Mouse (Mus musculus): ENCODE data around the gene C130026I21Rik.
"Not testable (repeated sequence)": the region's sequence is repeated elsewhere in the genome, so short reads cannot be mapped to it uniquely, and the experiment has no call there.

The C130026I21Rik gene

DNA sequence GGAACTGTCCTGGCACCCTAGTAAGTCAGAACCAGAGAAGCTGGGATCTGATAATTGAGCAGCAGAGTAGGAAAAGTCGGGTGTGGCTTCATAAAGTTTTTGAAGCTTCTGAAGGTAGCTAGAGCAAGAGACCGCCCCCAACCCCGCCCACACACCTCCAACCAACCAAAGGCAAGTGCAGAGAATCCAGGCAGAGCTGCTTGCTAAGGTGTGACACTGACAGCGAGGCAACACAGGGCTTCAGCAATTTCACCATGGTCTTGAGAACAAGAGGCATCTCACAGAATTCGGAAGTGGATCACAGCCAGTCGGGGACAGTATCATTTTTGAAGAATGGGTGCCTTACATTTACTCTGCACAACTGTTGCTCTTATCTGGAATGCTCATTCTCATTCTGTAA, at the start of gene C130026I21Rik:
C130026I21Rik (minus strand) TSS at position 101 of the 400 bp plus-strand sequence.
- not testable (repeated sequence) for DNase-seq (ENCODE audit: low spot score)

DNA sequence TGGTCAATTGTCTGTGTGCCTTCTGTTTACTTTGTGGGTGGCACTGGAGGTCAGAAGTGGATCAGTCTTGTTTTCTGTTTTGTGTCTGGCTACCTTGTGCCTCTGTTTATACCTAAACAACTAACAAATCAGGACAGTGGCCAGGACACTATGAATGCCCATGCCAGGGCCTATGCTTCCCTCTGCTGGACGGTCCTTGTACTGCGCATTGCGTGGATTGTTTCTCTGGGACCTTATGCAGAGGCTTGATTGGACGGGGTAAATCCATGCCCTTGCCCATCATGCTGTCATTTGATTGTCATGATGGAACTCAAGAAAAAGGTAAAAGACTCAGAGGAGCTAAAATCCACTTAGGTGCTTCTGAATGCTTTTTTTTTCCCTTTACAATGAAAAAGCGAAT, 16.7 kb upstream of the C130026I21Rik start:
- DNase-seq (ENCODE audit: low spot score): peak; percentile 40

DNA sequence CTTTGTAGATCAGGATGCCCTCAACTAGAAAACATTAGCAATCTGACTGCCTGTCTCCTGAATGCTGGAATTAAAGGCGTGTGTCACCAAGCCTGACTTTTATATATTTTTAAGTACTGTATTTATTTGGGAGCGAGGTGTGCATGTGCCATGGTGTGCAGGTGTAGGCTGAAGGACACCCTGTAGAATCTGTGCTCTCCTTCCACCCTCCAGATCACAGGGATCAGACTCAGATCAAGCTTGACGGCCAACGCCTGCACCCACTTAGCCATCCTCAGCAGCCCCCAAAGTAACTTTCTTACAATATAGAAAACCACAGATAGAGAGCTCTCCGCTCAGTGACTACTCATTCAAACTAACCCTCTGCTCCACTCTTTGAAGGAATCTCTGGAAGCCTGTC, 6.1 kb upstream of the C130026I21Rik start:
- DNase-seq (ENCODE audit: low spot score): not testable (repeated sequence)

DNA sequence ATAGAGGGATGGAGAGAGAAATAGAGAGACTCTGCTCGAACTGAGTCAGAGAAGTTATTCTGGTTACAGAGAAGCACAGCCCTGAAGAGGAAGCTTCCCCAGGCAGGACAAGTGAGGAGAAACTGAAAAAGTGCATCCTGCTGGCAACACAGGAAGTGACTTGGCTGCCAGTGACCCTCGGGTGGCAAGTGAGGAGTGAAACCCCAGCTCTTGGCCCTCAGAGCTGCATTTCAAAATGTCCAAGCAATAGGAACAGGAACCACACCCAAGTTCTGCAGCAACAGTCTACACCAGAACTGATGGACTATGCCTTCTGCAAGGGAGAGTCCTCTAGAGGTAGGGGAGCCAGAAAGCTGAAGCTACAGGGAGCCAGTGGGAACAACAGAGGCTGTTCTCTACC, 11.7 kb downstream of the C130026I21Rik start:
- peak; percentile 63 for DNase-seq (ENCODE audit: low spot score)

DNA sequence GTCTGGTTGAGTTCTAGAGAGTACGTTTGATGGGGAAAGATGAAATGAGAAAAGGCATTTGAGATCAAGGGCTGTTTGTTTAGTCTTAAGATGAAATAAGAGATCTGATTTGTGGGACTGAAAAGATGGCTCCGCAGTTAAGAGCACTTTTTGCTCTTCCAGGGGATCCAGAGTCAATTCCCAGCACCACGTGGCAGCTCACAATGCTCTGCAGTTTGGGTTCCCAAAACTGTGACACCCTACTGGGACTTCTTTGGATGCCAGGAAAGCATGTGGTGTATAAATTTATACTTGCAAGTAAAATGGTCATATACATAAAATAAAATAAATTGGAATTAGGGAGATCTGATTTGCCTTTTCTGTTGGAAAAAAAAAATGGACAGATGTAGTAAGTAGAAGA, 15.1 kb downstream of the C130026I21Rik start:
- not testable (repeated sequence) for DNase-seq (ENCODE audit: low spot score)

DNA sequence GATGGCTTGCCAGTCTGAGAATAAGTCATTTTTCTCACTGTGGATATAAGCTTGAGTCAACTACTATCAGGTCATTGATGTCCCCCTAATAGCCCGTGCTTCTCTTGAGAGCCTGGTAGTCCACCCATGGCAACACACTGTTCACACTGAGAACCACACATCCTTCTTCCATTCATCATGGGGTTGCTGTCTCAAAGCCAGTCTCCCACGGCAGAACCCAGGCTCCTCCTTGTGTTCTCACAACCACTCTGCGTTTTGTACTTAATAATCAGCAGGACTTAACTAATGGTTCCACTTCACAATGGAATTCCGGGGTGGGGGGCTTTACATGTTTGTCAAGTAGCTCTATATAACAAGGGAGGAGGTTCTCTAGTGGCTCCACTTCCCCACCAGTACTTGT, 19.2 kb downstream of the C130026I21Rik start:
- DNase-seq (ENCODE audit: low spot score): not testable (repeated sequence)

DNA sequence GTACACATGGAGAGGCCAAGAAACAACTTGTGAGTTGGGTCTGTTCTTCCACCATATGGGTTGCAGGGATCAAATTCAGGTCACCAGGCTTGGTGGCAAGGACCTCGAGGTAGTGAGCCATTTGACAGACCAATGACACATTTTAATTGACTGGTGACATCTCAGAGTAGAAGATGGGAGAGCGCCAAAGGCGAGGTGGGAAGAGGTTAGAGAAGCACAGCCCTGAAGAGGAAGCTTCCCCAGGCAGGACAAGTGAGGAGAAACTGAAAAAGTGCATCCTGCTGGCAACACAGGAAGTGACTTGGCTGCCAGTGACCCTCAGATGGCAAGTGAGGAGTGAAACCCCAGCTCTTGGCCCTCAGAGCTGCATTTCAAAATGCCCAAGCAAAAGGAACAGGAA, 21.4 kb downstream of the C130026I21Rik start:
- peak; percentile 48 for DNase-seq (ENCODE audit: low spot score)

DNA sequence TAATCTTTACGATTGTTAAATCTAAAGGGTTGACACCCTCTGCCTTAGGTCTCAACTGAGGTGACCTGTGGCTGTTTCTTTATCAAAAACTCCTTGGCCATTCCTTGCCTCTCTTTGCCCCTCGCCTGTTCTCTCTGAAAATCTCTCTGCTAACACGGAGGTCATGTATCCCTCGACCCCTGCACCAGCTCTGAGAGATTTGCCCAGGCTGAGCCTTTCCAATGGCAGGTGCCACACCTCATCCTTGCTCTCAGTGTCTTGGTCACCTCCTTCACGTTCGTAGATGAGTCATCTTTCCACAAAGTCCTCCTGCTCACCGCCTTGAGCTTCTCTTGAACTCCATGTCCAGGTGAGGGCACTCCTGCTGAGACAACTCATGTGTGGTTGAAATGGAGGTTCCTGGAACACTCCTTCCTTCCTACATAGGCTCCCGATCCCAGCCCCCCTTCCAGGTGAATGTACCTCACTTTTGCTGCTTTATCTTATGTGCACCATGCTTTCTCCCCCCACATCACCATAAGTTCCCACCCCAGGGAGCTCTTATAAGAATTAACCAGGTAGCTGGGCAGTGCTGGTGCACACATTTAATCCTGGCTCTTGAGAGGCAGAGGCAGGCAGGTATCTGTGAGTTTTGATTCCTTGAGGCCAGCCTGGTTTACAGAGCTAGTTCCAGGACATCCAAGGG, 23.4 kb downstream of the C130026I21Rik start:
- peak; percentile 46 for DNase-seq (ENCODE audit: low spot score)

DNA sequence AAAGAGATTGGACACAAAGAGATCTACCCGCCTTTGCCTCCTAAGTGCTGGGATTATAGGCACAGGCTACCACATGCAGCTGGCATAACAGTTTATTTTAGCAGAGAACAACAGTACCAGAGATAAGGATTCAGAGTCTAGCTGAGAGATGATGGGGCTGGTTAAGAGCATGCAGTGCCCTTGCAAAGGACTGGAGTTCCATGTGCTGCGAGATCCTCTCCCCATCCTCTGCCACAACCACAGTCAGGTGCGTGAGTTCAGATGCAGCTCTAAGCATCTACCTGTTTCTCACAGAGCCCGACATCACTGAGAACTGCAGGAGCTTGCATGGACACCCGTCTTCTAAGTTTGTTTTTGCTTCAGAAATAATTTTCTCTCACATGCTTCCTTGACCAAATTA, 24.1 kb downstream of the C130026I21Rik start:
- peak; percentile 45 for DNase-seq (ENCODE audit: low spot score)

DNA sequence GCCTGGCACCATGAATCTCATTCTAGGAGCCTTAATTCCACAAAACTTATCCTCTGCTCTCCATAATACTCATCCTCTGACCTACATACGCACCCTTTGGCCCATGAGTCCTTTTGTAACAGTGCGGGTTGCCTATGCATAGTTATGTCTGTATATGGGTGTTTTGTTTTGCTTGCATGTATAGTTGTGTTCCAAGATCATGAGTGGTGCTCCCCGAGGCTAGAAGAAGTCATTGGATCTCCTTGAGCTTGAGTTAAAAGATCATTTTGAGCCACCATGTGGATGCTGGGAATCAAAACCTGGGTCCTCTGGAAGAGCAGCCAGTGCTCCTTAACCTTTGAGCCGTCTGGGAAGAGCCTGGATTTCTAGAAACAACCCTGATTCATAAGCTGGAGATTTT, 25.4 kb downstream of the C130026I21Rik start:
- DNase-seq (ENCODE audit: low spot score): not testable (repeated sequence)

DNA sequence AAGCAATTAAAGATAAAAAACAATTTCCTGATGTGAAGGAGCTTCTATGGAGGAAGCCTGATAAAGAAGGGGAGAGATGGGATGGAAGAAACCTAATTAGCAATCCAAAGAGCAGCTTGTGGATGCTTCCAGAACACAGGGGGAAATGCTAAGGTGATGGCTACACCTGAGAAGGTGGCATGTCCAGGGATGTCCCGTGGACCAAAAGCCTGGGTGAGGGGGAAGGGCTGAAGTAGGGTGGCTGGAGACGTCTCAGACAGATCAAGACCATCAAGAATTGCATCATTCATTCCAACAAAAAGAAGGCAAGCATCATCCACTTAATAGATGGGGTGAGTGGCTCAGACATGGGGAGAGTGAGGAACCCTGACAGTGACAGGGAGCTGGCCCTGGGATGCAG, 27.3 kb downstream of the C130026I21Rik start:
- not testable (repeated sequence) for DNase-seq (ENCODE audit: low spot score)

DNA sequence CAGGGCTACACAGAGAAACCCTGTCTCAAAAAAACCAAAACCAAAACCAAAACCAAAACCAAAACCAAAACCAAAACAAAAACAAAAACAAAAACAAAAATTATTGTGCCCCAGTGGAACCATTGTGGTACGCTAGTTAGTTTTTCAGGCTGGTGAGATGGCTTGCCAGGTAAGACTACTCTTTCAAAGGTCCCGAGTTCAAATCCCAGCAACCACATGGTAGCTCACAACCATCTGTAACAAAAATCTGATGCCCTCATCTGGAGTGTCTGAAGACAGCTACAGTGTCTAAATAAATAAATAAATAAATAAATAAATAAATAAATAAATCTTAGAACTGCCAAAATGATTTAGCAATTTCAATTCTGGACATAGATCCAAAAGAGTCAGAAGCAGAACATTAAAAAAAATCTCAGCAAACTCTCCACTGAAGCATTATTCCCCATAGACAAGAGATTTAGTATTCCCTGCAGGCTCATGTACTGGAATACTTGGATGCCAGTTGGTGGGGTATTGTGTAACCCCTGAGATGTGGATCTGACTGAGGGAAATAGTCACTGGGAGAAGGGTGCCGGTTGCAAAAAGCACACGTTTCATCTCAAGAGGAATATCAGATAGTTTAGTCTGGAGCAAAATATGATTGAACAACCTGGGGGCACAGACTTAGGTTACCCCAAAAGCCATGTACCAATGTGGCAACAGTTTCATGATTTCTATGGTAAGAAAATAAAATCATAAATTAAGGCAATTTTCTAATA, 31.2 kb downstream of the C130026I21Rik start:
- DNase-seq (ENCODE audit: low spot score): not testable (repeated sequence)

DNA sequence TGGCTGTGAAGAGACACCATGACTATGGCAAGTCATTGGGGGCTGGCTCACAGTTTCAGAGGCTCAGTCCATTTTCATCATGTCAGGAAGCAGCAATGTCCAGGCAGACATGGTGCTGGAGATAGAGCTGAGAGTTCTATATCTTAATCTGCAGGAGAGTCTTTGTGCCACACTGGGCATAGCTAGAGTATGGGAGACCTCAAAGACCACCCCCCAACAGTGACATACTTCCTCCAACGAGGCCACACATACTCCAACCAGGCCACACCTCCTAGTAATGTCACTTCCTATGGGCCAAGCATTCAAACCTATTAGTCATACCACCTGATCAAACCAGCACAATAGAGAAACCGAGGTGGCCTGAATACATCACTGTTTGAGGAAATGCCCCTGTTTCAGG, 63.8 kb downstream of the C130026I21Rik start:
- not testable (repeated sequence) for DNase-seq (ENCODE audit: low spot score)

DNA sequence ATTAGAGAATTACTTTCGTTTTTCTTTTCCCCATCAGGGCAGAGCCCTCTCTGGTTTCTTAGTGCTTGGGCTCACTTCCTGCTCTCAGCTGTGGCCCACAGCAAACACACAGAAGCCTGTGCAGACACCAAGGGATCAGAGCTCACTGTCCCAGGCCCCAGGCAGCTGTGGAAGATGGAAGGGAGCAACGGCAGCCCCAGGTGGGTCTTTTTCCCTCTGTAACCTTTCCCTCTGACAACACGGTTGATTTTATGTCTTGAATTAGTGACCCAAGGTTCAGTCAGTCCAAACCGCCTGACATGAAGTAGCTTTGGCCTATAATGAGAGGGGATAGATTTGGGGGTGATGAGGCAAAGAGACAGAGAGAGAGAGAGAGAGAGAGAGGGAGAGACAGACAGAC, 70.8 kb downstream of the C130026I21Rik start:
- peak; percentile 49 for DNase-seq (ENCODE audit: low spot score)

DNA sequence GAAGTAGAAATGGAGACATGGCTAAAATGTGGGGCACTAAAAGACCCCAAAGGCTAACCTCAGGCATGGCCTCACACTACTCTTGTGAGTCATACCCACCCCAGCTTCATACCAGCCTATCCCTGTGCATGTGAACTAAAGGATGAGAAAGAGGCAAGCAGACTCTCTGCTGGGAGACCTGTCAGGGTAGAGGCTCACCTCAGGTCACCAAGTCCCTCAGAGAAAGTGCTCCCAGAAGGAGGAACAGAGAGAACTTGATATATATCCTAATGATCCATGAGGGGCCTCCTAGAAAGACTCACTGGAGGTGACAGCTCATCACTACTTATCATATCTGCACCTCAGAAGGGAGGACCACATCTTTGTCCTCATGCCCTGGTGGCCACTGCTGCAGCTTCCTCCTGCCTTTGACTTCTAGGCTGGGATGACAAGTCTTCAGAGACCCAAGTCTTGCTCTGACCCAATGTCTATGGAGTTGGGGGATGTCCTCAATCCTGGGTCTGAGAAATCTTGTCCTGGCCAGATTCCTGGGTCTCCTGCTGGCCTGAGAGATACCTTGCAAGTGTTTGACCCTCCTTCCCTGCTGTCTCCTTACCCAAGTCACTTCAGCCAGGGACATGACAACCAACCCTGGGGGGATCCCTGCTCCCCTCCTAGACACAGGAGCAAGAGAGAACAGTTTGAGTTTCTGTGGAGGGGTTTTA, 71.6 kb downstream of the C130026I21Rik start:
- DNase-seq (ENCODE audit: low spot score): not testable (repeated sequence)

DNA sequence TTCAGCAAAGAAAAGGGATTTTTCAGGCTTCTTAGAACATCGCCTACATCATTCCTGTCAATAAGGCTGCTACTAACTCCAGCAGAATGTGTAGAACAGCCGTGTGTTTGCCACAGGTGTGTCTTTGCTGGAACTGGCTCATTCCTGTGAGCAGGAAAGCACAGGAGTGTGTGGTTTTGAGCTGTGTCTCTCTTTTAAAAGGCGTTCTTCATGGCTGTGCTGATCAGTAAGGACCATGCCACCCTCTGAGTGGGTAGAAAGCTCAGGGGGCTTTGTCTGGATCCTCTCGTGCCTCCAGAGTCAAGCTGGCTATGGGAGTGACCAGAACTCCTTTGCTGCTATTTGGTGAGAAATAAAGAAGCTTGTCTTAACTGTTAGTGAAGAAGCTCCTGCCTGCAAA, 73.6 kb downstream of the C130026I21Rik start:
- not testable (repeated sequence) for DNase-seq (ENCODE audit: low spot score)

DNA sequence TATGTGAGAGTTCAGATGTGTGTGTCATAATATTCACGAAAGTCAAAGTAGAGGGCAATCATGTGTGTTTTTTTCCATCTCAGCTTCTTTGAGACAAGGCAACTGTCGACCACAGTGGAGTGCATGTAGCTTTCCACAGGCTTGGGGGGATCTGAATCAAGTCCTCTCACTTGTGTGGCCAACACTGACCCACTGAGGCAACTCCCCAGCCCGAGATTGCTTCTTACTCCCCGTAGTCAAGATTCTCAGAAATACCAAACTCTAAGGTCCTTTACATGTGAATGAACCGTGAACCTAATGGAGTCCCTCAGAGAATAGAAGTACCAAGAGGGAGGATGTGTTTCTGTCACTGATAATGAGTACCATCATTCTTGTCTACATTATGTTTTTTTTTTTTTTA, 76.6 kb downstream of the C130026I21Rik start:
- DNase-seq (ENCODE audit: low spot score): not testable (repeated sequence)

DNA sequence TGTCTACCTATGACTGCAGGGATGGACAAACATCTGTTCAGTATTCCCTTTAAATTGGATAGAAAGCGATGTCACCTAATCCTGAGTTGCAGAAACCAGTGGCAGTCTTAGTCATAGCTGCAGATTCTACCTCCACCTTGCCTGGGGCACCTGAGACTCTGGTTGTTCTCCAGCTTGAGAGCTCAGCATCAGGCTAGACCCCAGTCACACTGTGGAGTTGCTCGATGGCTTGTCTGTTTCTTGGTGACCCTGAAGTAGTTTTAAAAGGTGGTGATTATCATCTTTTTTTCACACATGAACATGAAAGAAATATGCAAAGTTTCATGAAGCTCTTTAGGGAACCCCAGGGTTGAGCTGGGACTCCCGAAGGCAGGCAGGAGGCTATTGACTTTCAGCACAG, 88.4 kb downstream of the C130026I21Rik start:
- not testable (repeated sequence) for DNase-seq (ENCODE audit: low spot score)

DNA sequence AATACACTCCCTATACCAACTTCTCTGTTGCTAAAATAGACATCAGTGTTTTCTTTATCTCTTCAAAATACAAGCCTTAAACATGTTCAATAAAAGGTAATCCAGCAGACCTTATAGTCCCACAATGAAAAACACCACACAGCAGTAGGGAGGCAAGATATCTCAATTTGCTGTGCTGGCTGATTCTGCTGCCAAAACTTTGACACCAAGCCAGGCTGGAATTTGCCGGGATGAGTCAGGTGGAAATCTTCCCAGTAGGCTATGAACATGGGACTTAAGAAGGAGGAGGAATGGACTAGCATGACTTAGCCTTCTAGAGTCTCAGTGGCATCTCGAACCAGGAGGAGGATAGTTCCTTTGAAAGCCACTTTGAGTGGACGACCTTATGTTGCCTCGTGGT, 91.4 kb downstream of the C130026I21Rik start:
- not testable (repeated sequence) for DNase-seq (ENCODE audit: low spot score)

DNA sequence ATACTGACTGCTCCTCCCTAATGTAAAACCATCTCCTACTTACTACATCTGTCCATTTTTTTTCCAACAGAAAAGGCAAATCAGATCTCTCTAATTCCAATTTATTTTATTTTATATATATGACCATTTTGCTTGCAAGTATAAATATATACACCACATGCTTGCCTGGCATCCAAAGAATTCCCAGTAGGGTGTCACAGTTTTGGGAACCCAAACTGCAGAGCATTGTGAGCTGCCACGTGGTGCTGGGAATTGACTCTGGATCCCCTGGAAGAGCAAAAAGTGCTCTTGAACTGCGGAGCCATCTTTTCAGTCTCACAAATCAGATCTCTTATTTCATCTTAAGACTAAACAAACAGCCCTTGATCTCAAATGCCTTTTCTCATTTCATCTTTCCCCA, 107.5 kb downstream of the C130026I21Rik start:
- DNase-seq (ENCODE audit: low spot score): not testable (repeated sequence)

DNA sequence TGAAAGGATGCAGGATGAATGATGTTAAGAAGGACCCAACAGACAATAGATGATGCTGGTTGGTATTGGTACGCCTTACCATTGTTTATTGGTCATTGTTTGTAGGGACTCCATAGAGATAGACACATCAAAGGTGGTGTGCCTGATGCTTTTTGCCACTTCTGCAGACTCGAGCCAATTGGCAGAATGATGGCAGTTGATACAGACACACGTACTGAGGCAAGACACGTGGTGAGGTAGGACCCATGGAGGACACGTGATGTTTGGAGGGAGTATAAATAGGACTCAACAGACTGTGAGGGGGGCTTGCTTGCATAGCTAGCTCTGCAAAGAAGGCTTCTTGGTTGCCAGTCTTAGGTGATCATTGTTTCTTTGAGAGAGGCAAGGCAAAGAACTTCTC, 115.2 kb downstream of the C130026I21Rik start:
- not testable (repeated sequence) for DNase-seq (ENCODE audit: low spot score)

DNA sequence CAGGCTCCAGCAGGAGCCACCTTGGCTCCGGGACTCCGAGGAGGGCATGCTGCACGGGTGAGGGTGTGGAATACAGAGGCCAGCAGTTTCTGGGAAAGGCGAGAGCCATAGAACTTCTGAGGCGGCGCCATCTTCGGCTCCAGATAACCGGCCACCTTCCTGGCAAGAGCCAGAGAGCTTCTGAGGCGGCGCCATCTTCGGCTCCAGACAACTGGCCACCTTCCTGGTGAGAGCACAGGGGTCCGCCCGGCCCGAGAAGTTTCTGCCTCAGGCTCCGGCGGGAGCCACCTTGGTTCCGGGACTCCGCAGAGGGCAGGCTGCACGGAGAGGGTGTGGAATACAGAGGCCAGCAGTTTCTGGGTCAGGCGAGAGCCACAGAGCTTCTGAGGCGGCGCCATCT, 136.7 kb downstream of the C130026I21Rik start:
- not testable (repeated sequence) for DNase-seq (ENCODE audit: low spot score)

DNA sequence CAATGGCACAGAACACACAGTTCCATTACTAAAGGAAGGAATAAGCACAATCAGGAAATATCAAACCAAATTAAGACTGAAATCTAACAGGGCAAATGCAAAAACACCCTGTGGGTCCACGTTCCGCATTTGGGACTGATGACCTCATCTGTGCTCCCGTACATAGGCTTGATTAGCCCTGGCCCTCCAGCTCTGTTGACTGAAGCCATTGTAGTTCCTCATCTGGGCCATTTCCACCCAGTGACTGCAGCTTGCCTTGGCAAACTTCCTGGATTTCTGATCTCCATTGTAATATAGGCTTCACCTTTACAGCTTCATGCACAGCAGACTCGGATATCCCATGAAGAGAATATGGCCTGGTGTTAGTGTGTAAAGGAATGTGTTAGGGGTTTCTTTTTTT, 148.5 kb downstream of the C130026I21Rik start:
- not testable (repeated sequence) for DNase-seq (ENCODE audit: low spot score)

All from testis, postnatal 10 days (tissue).